8 mouse cellular contexts compared by ENCODE assay signal in genomic region chr12:31635240-31635607, GRCm38 (mm10). TPM values are rescaled to one million over a fixed set of nuclear protein-coding genes. Genes with fewer than 3 reads are reported as not detected.
A peak's percentile ranks its signal among the peaks of the same experiment; 100 is the strongest.
DNase-seq lines count a peak whose midpoint lies in the region; ATAC-seq and TF ChIP-seq lines count a peak whose summit lies in the region.

No protein-coding gene starts in this region.

- no peak for TF ChIP-seq CTCF in G1E (IDR thresholded peaks at IDR 0.05; ENCODE audit: low read depth, low read length)
- TF ChIP-seq CTCF in forebrain, postnatal 0 days (IDR thresholded peaks at IDR 0.05; ENCODE audit: low read depth) = no peak
- TF ChIP-seq CTCF in liver, postnatal 0 days (IDR thresholded peaks at IDR 0.05; ENCODE audit: low read depth) = no peak

- no peaks in the 10 kb centered on the region for H3K9me3 ChIP-seq in heart, embryonic 15.5 days (replicated peaks)
- H3K9me3 ChIP-seq in G1E (replicated peaks) = no peaks in the 10 kb centered on the region
- no peaks in the 10 kb centered on the region for H3K9me3 ChIP-seq in forebrain, postnatal 0 days (ENCODE audit: low read length)
- H3K9me3 ChIP-seq in liver, postnatal 0 days (ENCODE audit: low read length) = no peaks in the 10 kb centered on the region

- WGBS in heart, embryonic 15.5 days = 94% methylated on average over 3 of the region's 3 CpGs
- 79% methylated on average over 3 of the region's 3 CpGs for WGBS in forebrain, postnatal 0 days
- 85% methylated on average over 3 of the region's 3 CpGs for WGBS in liver, postnatal 0 days (ENCODE audit: insufficient replicate concordance)

- no peak for ATAC-seq in heart, embryonic 15.5 days (replicated peaks; ENCODE audit: insufficient number of reproducible peaks, insufficient read depth, low FRiP score, low read depth)
- no peak for ATAC-seq in G1E (ENCODE audit: extremely low read depth, insufficient number of reproducible peaks, low FRiP score, poor library complexity, severe bottlenecking)
- no peak; the same call in 1 of the 2 replicates for ATAC-seq in forebrain, postnatal 0 days
- no peak for ATAC-seq in liver, postnatal 0 days

- no peaks in the 10 kb centered on the region for H3K27me3 ChIP-seq in heart, embryonic 15.5 days
- H3K27me3 ChIP-seq in G1E (ENCODE audit: insufficient read depth, low read length) = no peaks in the 10 kb centered on the region
- H3K27me3 ChIP-seq in forebrain, postnatal 0 days (ENCODE audit: insufficient read depth, low read length) = no peaks in the 10 kb centered on the region
- H3K27me3 ChIP-seq in liver, postnatal 0 days (ENCODE audit: insufficient read depth, low read length) = no peaks in the 10 kb centered on the region

- DNase-seq in heart, postnatal 4 days = no peak
- no peak for DNase-seq in G1E (ENCODE audit: low spot score)
- no peak for DNase-seq in forebrain, postnatal 0 days
- DNase-seq in liver, postnatal 0 days = no peak
- no peak for DNase-seq in spleen, postnatal 10 days (ENCODE audit: low spot score in 2 of 2)
- DNase-seq in right cerebral cortex, postnatal 10 days (ENCODE audit: low spot score in 2 of 2) = no peak
- no peak for DNase-seq in spleen, adult 12 weeks (ENCODE audit: low spot score)

- H3K27ac ChIP-seq in heart, embryonic 15.5 days = 0 out of 2 replicates have a peak overlapping the region, but pooled peaks have one; percentile 78
- no peak overlapping the region for H3K27ac ChIP-seq in forebrain, postnatal 0 days (ENCODE audit: low read depth, low read length)
- H3K27ac ChIP-seq in liver, postnatal 0 days (ENCODE audit: low read depth) = no peak overlapping the region

- 0 out of 2 replicates have a peak overlapping the region, but pooled peaks have one; percentile 76 for H3K9ac ChIP-seq in heart, embryonic 15.5 days
- H3K9ac ChIP-seq in forebrain, postnatal 0 days = no peak overlapping the region
- no peak overlapping the region for H3K9ac ChIP-seq in liver, postnatal 0 days (replicated peaks)

- peak overlapping the region; percentile 91 for H3K4me2 ChIP-seq in heart, embryonic 15.5 days
- peak overlapping the region; percentile 78 for H3K4me2 ChIP-seq in forebrain, postnatal 0 days (ENCODE audit: low read depth)
- peak overlapping the region; percentile 93; the same call in 1 of the 2 replicates for H3K4me2 ChIP-seq in liver, postnatal 0 days (ENCODE audit: low read depth, low read length)

- peaks cover 8% of the 10 kb centered on the region for H3K4me1 ChIP-seq in heart, embryonic 15.5 days (replicated peaks)
- H3K4me1 ChIP-seq in G1E (ENCODE audit: insufficient read depth, low read depth, low read length) = peaks cover 30% of the 10 kb centered on the region
- no peaks in the 10 kb centered on the region for H3K4me1 ChIP-seq in forebrain, postnatal 0 days (ENCODE audit: insufficient read depth)
- H3K4me1 ChIP-seq in liver, postnatal 0 days (ENCODE audit: insufficient read depth) = peaks cover 8% of the 10 kb centered on the region; the same call in 1 of the 2 replicates

- H3K36me3 ChIP-seq in heart, embryonic 15.5 days = 0 out of 2 replicates have a peak, but pooled peaks cover 2% of the 10 kb centered on the region
- H3K36me3 ChIP-seq in G1E (replicated peaks) = peaks cover 40% of the 10 kb centered on the region
- no peaks in the 10 kb centered on the region for H3K36me3 ChIP-seq in forebrain, postnatal 0 days (ENCODE audit: insufficient read depth)
- no peaks in the 10 kb centered on the region for H3K36me3 ChIP-seq in liver, postnatal 0 days (replicated peaks; ENCODE audit: insufficient read depth, low read length)

- no peak for TF ChIP-seq EP300 in liver, postnatal 0 days (IDR thresholded peaks at IDR 0.05; ENCODE audit: low read depth)

- peak overlapping the region; percentile 65; the same call in 1 of the 2 replicates for H3K4me3 ChIP-seq in heart, embryonic 15.5 days
- H3K4me3 ChIP-seq in G1E (ENCODE audit: low read depth, low read length) = peak overlapping the region; percentile 77; the same call in 1 of the 2 replicates
- no peak overlapping the region for H3K4me3 ChIP-seq in forebrain, postnatal 0 days (ENCODE audit: low read depth, low read length)
- no peak overlapping the region for H3K4me3 ChIP-seq in liver, postnatal 0 days (ENCODE audit: low read depth, low read length)

RNA-seq across cellular contexts. Expression of gene Bcap29, which starts 0.8 kb away (rescaled TPM):
- 38.6 and 42.4 TPM in 2 replicates for polyA plus RNA-seq in heart, embryonic 15.5 days (2015; fragmentation: Nextera tagmentation; extraction: Ambion mirVana)
- total RNA-seq in heart, postnatal 4 days (2021) = 10 to 100 TPM; 25.9 to 27.5 TPM
- total RNA-seq in G1E (2014; fragmentation: Nextera tagmentation) = 90.5 and 94.3 TPM in 2 replicates
- total RNA-seq in G1E (2017) = 46.6 and 47.6 TPM in 2 replicates
- 28.3 and 37.5 TPM in 2 replicates for polyA plus RNA-seq in G1E (2012)
- total RNA-seq in forebrain, postnatal 0 days (2014; rRNA removed) = 7.2 and 9.4 TPM in 2 replicates
- polyA plus RNA-seq in forebrain, postnatal 0 days (2015; fragmentation: Nextera tagmentation; extraction: Ambion mirVana) = 29.3 and 32.0 TPM in 2 replicates
- 27.0 and 27.9 TPM in 2 replicates for polyA plus RNA-seq in liver, postnatal 0 days (2015; fragmentation: Nextera tagmentation; extraction: Ambion mirVana)

RNA-seq across cellular contexts. Expression of gene Dus4l, which starts 19.4 kb away (rescaled TPM):
- 5.2 and 7.0 TPM in 2 replicates for polyA plus RNA-seq in heart, embryonic 15.5 days (2015; fragmentation: Nextera tagmentation; extraction: Ambion mirVana)
- total RNA-seq in heart, postnatal 4 days (2021) = 1 to 10 TPM; 8.9 to 9.1 TPM
- total RNA-seq in G1E (2014; fragmentation: Nextera tagmentation) (30.0 and 43.0 TPM in 2 replicates), G1E (2017) (15.2 and 16.0 TPM in 2 replicates)
- polyA plus RNA-seq in G1E (2012) = 6.7 and 6.8 TPM in 2 replicates
- 4.5 and 4.9 TPM in 2 replicates for total RNA-seq in forebrain, postnatal 0 days (2014; rRNA removed)
- polyA plus RNA-seq in forebrain, postnatal 0 days (2015; fragmentation: Nextera tagmentation; extraction: Ambion mirVana) = 5.3 and 7.0 TPM in 2 replicates
- polyA plus RNA-seq in liver, postnatal 0 days (2015; fragmentation: Nextera tagmentation; extraction: Ambion mirVana) = 3.8 and 4.8 TPM in 2 replicates

RNA-seq across cellular contexts. Expression of gene Cog5, which starts 19.4 kb away (rescaled TPM):
- polyA plus RNA-seq in heart, embryonic 15.5 days (2015; fragmentation: Nextera tagmentation; extraction: Ambion mirVana) = 24.1 and 26.6 TPM in 2 replicates
- 10 to 100 TPM; 56.9 to 60.5 TPM for total RNA-seq in heart, postnatal 4 days (2021)
- 142 and 156 TPM in 2 replicates for total RNA-seq in G1E (2014; fragmentation: Nextera tagmentation)
- total RNA-seq in G1E (2017) = 90.1 and 101 TPM in 2 replicates
- 3.0 and 4.7 TPM in 2 replicates for polyA plus RNA-seq in G1E (2012)
- 41.4 and 47.7 TPM in 2 replicates for total RNA-seq in forebrain, postnatal 0 days (2014; rRNA removed)
- polyA plus RNA-seq in forebrain, postnatal 0 days (2015; fragmentation: Nextera tagmentation; extraction: Ambion mirVana) = 12.8 and 17.3 TPM in 2 replicates
- polyA plus RNA-seq in liver, postnatal 0 days (2015; fragmentation: Nextera tagmentation; extraction: Ambion mirVana) = 6.4 and 6.6 TPM in 2 replicates

Comparison
In these comparisons a context has a peak if more than half of its experiments do, and no peak if none do; other contexts are left out.
1. H3K4me3 ChIP-seq: peak in heart, embryonic 15.5 days (single experiment) and G1E (single experiment); none in forebrain, postnatal 0 days (single experiment) and liver, postnatal 0 days (single experiment).
2. Peak in every context shown above with its lines, with median percentiles within 50 percentile points of each other: H3K4me2 ChIP-seq.